Mouse (Mus musculus): Measurements from ENCODE around the gene Zfp39. TPM values are rescaled to one million over a fixed set of nuclear protein-coding genes. Genes with fewer than 3 reads are reported as not detected.
"Not testable (repeated sequence)": the region's sequence is repeated elsewhere in the genome, so short reads cannot be mapped to it uniquely, and the experiment has no call there.

Gene Zfp39
- polyA plus RNA-seq, 1 experiment from 2014 or later = 6.1 TPM

GRCm38 (mm10) chr11:58860744-58861143 lies 43.3 kb downstream of the Zfp39 start:
- Histone ChIP-seq H3K36me3 (ENCODE audit: control insufficient read depth, insufficient read depth, low read length) (peaks cover 47% of the 10 kb centered on the region), H3K4me2 (ENCODE audit: low read length) (no peak overlapping the region), H3K27me3 (replicated peaks; ENCODE audit: control insufficient read depth, insufficient read depth, low read length) (no peaks in the 10 kb centered on the region), H3K4me1 (ENCODE audit: control insufficient read depth, insufficient read depth, low read depth, low read length) (no peaks in the 10 kb centered on the region), H3K4me3 (ENCODE audit: low read length) (no peak overlapping the region), H3K9ac (ENCODE audit: low read depth, low read length) (no peak overlapping the region), H3K9me3 (ENCODE audit: control insufficient read depth, low read length) (peaks cover 17% of the 10 kb centered on the region), H3K27ac (ENCODE audit: low read depth, low read length) (no peak overlapping the region)
- 97% methylated on average over 8 of the region's 8 CpGs for WGBS
- no peak for ATAC-seq

GRCm38 (mm10) chr11:58849731-58850130 lies 54.3 kb downstream of the Zfp39 start:
- peaks cover 5% of the 10 kb centered on the region for H3K4me1 ChIP-seq (ENCODE audit: control insufficient read depth, insufficient read depth, low read depth, low read length)
- H3K9me3 ChIP-seq (ENCODE audit: control insufficient read depth, low read length) = no peaks in the 10 kb centered on the region
- peaks cover 24% of the 10 kb centered on the region for H3K36me3 ChIP-seq (ENCODE audit: control insufficient read depth, insufficient read depth, low read length)
- H3K4me3 ChIP-seq (ENCODE audit: low read length) = no peak overlapping the region
- H3K4me2 ChIP-seq (ENCODE audit: low read length) = no peak overlapping the region
- no peak overlapping the region for H3K27ac ChIP-seq (ENCODE audit: low read depth, low read length)
- no peaks in the 10 kb centered on the region for H3K27me3 ChIP-seq (replicated peaks; ENCODE audit: control insufficient read depth, insufficient read depth, low read length)
- no peak overlapping the region for H3K9ac ChIP-seq (ENCODE audit: low read depth, low read length)
- ATAC-seq = no peak
- WGBS = 68% methylated on average over 2 of the region's 2 CpGs

GRCm38 (mm10) chr11:58847636-58848035 lies 56.4 kb downstream of the Zfp39 start:
- peak overlapping the region; percentile 86 for H3K9ac ChIP-seq (ENCODE audit: low read depth, low read length)
- H3K27ac ChIP-seq (ENCODE audit: low read depth, low read length) = peak overlapping the region; percentile 85
- H3K4me1 ChIP-seq (ENCODE audit: control insufficient read depth, insufficient read depth, low read depth, low read length) = peaks cover 5% of the 10 kb centered on the region
- 49% methylated on average over 9 of the region's 9 CpGs for WGBS
- peaks cover 19% of the 10 kb centered on the region for H3K36me3 ChIP-seq (ENCODE audit: control insufficient read depth, insufficient read depth, low read length)
- peak overlapping the region; percentile 55 for H3K4me2 ChIP-seq (ENCODE audit: low read length)
- H3K4me3 ChIP-seq (ENCODE audit: low read length) = peak overlapping the region; percentile 74
- no peaks in the 10 kb centered on the region for H3K9me3 ChIP-seq (ENCODE audit: control insufficient read depth, low read length)
- no peaks in the 10 kb centered on the region for H3K27me3 ChIP-seq (replicated peaks; ENCODE audit: control insufficient read depth, insufficient read depth, low read length)
- peak; percentile 1; the same call in 1 of the 2 replicates for ATAC-seq

GRCm38 (mm10) chr11:58846919-58847461 lies 57.0 kb downstream of the Zfp39 start, which contains the start of gene Gm12258:
Gm12258 (plus strand) TSS chr11:58847158.
- Histone ChIP-seq H3K4me2 (ENCODE audit: low read length) (peak within 1 kb of the TSS; percentile 55), H3K9me3 (ENCODE audit: control insufficient read depth, low read length) (no peaks in the 10 kb centered on the region), H3K27me3 (replicated peaks; ENCODE audit: control insufficient read depth, insufficient read depth, low read length) (no peaks in the 10 kb centered on the region), H3K4me1 (ENCODE audit: control insufficient read depth, insufficient read depth, low read depth, low read length) (peaks cover 5% of the 10 kb centered on the region), H3K36me3 (ENCODE audit: control insufficient read depth, insufficient read depth, low read length) (peaks cover 19% of the 10 kb centered on the region), H3K27ac (ENCODE audit: low read depth, low read length) (peak within 1 kb of the TSS; percentile 85), H3K9ac (ENCODE audit: low read depth, low read length) (peak within 1 kb of the TSS; percentile 86), H3K4me3 (ENCODE audit: low read length) (peak within 1 kb of the TSS; percentile 74)
- ATAC-seq = peak; percentile 100
- WGBS = 0% methylated on average over 24 of the region's 24 CpGs

GRCm38 (mm10) chr11:58838951-58839350 lies 65.1 kb downstream of the Zfp39 start, which contains the start of gene Olfr311:
Olfr311 (plus strand) TSS chr11:58839251.
- not testable (repeated sequence) for H3K27me3 ChIP-seq (replicated peaks; ENCODE audit: control insufficient read depth, insufficient read depth, low read length); H3K9ac ChIP-seq (ENCODE audit: low read depth, low read length); H3K4me2 ChIP-seq (ENCODE audit: low read length); H3K4me3 ChIP-seq (ENCODE audit: low read length); H3K36me3 ChIP-seq (ENCODE audit: control insufficient read depth, insufficient read depth, low read length); H3K9me3 ChIP-seq (ENCODE audit: control insufficient read depth, low read length); H3K4me1 ChIP-seq (ENCODE audit: control insufficient read depth, insufficient read depth, low read depth, low read length); H3K27ac ChIP-seq (ENCODE audit: low read depth, low read length); ATAC-seq

Other genes starting within 250 kb of the Zfp39 start
- gene Olfr322, start 245.4 kb downstream of the Zfp39 start, polyA plus RNA-seq (2015; fragmentation: Nextera tagmentation; extraction: Ambion mirVana) = not detected in 2 replicates
- gene Olfr320, start 223.1 kb downstream of the Zfp39 start, polyA plus RNA-seq (2015; fragmentation: Nextera tagmentation; extraction: Ambion mirVana) = not detected in 2 replicates
- not detected in 2 replicates for gene Olfr319, start 205.1 kb downstream of the Zfp39 start, polyA plus RNA-seq (2015; fragmentation: Nextera tagmentation; extraction: Ambion mirVana)
- not detected in 2 replicates for gene Olfr318, start 180.2 kb downstream of the Zfp39 start, polyA plus RNA-seq (2015; fragmentation: Nextera tagmentation; extraction: Ambion mirVana)
- 0.26 and 0.27 TPM in 2 replicates for gene Olfr317, start 165.0 kb downstream of the Zfp39 start, polyA plus RNA-seq (2015; fragmentation: Nextera tagmentation; extraction: Ambion mirVana)
- gene Olfr316, start 151.5 kb downstream of the Zfp39 start, polyA plus RNA-seq (2015; fragmentation: Nextera tagmentation; extraction: Ambion mirVana) = not detected in 2 replicates
- gene Olfr315, start 131.0 kb downstream of the Zfp39 start, polyA plus RNA-seq (2015; fragmentation: Nextera tagmentation; extraction: Ambion mirVana) = 0.10 TPM in 1 of 2 replicates, not detected in the other
- gene Olfr314, start 121.3 kb downstream of the Zfp39 start, polyA plus RNA-seq (2015; fragmentation: Nextera tagmentation; extraction: Ambion mirVana) = not detected in 2 replicates
- gene Fam183b, start 102.3 kb downstream of the Zfp39 start, polyA plus RNA-seq (2015; fragmentation: Nextera tagmentation; extraction: Ambion mirVana) = 10.0 and 11.0 TPM in 2 replicates
- not detected in 2 replicates for gene Olfr313, start 89.2 kb downstream of the Zfp39 start, polyA plus RNA-seq (2015; fragmentation: Nextera tagmentation; extraction: Ambion mirVana)
- not detected in 2 replicates for gene Olfr312, start 75.0 kb downstream of the Zfp39 start, polyA plus RNA-seq (2015; fragmentation: Nextera tagmentation; extraction: Ambion mirVana)
- gene Olfr311, start 65.0 kb downstream of the Zfp39 start, polyA plus RNA-seq (2015; fragmentation: Nextera tagmentation; extraction: Ambion mirVana) = not detected in 2 replicates
- 19.8 and 22.3 TPM in 2 replicates for gene Gm12258, start 57.1 kb downstream of the Zfp39 start, polyA plus RNA-seq (2015; fragmentation: Nextera tagmentation; extraction: Ambion mirVana)
- gene 2810021J22Rik, start 37.0 kb downstream of the Zfp39 start, polyA plus RNA-seq (2015; fragmentation: Nextera tagmentation; extraction: Ambion mirVana) = 10.8 and 13.8 TPM in 2 replicates
- not detected in 2 replicates for gene Btnl10, start 13.7 kb upstream of the Zfp39 start, polyA plus RNA-seq (2015; fragmentation: Nextera tagmentation; extraction: Ambion mirVana)
- 563 and 570 TPM in 2 replicates for gene Rnf187, start 34.7 kb upstream of the Zfp39 start, polyA plus RNA-seq (2015; fragmentation: Nextera tagmentation; extraction: Ambion mirVana)
- gene Hist3h2ba, start 44.7 kb upstream of the Zfp39 start, polyA plus RNA-seq (2015; fragmentation: Nextera tagmentation; extraction: Ambion mirVana) = 249 and 250 TPM in 2 replicates
- gene Hist3h2a, start 50.5 kb upstream of the Zfp39 start, polyA plus RNA-seq (2015; fragmentation: Nextera tagmentation; extraction: Ambion mirVana) = 85.3 and 89.6 TPM in 2 replicates
- 1.1 and 1.8 TPM in 2 replicates for gene Trim17, start 50.5 kb upstream of the Zfp39 start, polyA plus RNA-seq (2015; fragmentation: Nextera tagmentation; extraction: Ambion mirVana)
- 20.7 and 21.4 TPM in 2 replicates for gene Trim11, start 73.9 kb upstream of the Zfp39 start, polyA plus RNA-seq (2015; fragmentation: Nextera tagmentation; extraction: Ambion mirVana)
- 0.48 and 0.71 TPM in 2 replicates for gene Obscn, start 232.2 kb upstream of the Zfp39 start, polyA plus RNA-seq (2015; fragmentation: Nextera tagmentation; extraction: Ambion mirVana)

All from hindbrain, embryonic 16.5 days (tissue).